Mouse (Mus musculus): Measurements from ENCODE around the gene Duxbl3. TPM values are rescaled to one million over a fixed set of nuclear protein-coding genes. Genes with fewer than 3 reads are reported as not detected.
"Not testable (repeated sequence)": the region's sequence is repeated elsewhere in the genome, so short reads cannot be mapped to it uniquely, and the experiment has no call there.

Duxbl3 gene
- 1 to 10 TPM in 1 of 2 experiments, under 1 TPM in 1; 0.86 to 1.0 TPM for total RNA-seq (2021)

DNA sequence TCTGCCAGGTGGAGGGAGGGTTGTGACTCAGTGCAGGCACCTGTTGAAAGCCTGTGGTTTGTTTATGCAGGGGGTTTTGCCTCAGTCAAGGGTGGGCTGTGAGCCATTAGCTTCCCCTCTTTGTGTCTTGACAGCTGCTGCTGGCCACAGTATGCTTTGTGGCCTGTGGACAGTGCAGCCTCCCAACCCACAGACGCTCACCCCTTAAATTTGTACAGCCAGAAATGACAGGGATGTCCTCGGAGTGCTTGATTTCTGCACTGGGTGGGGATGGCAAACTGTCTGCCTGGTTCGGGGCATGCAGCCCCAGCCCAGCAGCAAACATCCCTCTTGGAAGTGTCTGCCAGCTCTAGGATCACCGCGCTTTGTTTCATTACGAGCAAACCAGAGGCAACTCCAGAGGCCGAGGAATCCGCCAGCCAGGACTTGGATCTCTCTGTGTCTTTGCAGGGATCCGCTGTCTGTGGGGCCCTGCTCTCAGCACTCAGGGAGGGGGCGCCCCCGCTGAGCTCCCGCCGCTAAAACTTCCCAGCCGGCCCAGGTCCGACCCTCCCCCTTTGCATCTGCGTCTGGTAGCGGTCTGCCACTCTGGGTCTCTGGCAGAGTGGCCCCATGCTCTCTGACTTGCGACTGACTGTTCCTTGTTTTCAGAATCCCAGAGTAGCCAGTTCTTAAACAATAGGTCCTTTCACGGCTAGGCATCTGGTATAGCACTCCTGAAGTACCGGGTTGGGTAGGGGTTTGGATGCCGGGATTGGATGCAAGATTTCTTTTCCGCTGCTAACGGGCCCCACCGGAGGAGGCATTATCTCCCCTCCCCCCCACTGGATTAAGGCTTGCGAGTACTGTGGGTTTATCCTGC is at the start of gene Duxbl3:
Gene Duxbl3 (plus strand): TSS at position 207 of the 862 bp plus-strand sequence.
- intact Hi-C loops (cut with DNase I); DNase-seq (ENCODE audit: low spot score in 2 of 2): not testable (repeated sequence)

DNA sequence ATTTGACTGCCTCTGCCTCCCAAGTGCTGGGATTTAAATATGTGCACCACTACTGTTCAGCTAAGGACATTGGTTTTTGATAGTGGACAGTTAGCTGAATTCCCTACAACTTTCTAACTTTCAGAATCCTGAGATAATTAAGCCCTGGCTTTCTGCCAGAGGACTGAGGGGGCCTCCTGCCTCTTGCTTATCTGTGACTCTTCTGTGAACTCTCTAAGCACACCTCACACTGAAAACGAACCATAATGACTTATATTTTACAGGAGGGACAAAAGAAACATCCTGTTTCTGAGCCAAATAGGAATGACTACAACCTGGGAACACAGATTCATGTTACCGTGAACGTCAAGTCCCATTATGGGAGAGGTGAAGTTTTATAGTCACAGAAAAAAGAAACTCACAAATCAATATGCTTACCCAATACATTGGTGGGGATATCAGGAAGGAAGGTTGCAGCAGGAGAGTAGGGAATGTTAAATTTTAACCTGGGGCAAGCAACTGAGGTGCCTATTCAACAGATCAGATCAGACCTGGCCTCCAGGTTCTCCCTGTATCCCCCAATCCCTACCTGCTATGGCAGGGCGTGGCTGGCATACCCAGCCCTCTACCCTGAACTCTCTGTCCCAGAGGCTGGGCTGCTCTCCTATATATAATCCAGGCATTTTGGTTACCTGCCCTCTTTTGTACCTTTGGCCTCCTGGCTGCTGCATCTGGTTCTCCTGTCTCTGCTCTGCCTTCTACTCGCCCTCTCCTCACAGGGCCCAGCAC is 41.3 kb upstream of the Duxbl3 start:
- intact Hi-C loops (cut with DNase I); DNase-seq (ENCODE audit: low spot score in 2 of 2): not testable (repeated sequence)

DNA sequence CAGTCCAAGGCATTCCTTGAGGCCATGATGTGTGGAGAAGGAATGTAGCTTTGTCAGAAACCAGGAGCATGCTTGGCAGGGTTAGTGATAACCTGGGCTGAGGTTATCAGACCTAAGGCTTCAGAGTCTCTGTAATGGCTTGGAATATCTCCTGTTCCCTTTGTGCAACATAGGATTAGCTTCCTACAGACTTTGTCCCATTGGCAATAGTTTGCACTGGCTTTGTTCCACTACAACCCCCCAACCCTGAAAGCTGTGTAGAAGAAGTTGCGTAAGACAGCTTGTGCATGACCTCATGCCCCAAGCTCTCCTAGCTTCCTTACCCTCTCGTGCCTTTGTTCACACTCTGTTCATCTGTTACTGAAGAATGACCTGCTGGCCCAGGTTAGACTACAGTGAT is 20.6 kb upstream of the Duxbl3 start:
- DNase-seq (ENCODE audit: low spot score in 2 of 2); intact Hi-C loops (cut with DNase I): not testable (repeated sequence)

DNA sequence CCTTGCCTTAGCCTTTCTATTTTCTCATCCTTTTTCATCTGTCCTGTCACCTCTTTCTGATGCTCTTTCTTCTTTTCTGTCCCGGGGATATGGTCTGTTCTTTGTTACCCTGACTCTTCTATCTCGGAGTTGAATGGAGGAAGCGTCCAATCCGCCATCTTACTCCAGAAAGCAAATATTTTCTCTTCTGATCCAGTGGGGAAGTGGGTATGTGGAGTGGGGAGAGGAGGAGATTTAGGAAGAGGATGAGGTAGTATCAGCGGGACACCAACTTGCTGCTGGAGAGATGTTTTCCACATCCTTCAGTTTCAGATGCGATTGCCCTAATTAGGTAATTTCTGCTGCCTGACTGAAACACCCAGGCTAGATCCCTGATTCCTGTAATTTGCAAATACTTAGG is 967 bp downstream of the Duxbl3 start:
- intact Hi-C loops (cut with DNase I); DNase-seq (ENCODE audit: low spot score in 2 of 2): not testable (repeated sequence)

DNA sequence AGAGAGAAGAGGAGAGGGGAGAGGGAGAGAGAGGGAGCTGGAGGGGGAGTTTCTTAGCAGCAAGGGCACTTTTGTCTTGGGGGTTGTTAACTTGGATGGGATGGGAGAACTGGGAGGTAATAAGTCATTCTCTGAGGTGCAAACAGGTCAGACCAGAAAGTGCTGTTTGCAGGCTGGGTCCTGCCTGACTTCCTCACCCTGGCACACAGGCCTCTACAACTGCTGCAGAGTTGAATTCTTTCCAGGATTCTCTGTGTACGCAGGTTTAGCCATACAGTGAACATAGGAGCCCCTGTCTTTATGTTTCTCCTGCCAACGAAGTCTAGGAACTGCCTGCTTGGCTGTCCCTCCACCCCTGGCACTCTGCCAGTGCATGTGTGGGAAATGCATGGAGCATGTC is 29.0 kb downstream of the Duxbl3 start:
- intact Hi-C loops (cut with DNase I); DNase-seq (ENCODE audit: low spot score in 2 of 2): not testable (repeated sequence)

DNA sequence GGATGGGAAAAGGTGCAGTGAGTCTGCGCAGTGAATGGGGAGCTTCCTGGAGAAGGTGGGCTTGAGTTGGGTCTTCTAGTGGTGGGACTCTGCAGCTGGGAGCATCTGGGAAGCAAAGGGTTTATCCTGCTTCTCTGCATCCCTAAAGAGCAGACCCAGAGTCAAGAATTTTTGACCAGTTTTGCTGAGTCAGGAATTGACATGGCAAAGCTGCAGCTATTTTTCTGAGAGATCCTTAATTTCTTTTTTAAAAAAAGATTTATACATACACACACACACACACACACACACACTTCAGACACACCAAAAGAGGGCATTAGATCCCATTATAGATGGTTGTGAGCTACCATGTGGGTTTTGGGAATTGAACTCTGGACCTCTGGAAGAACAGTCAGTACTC is 36.1 kb downstream of the Duxbl3 start:
- no peak for DNase-seq (ENCODE audit: low spot score in 2 of 2)
- intact Hi-C loops (cut with DNase I): no loop called here

DNA sequence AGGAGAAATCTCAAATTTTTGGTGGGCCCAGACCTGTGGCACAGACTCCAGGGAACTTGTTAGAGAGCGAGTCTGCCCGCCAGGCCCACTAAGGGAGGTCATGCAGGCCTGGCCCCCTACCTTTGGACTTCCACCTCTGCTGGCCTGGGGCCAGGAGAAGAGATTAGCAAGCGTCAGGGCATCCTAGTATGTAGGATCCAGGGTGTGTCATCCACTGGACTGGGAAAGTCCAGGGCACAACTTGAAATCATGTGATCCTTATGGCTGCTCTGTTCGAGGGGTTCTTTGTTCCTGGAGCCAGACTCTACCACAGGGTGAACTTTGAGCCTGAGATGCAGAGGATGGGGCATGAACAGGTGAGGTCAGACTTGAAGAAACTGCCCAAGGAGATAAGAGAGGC is 39.3 kb downstream of the Duxbl3 start:
- intact Hi-C loops (cut with DNase I): no loop called here
- no peak for DNase-seq (ENCODE audit: low spot score in 2 of 2)

DNA sequence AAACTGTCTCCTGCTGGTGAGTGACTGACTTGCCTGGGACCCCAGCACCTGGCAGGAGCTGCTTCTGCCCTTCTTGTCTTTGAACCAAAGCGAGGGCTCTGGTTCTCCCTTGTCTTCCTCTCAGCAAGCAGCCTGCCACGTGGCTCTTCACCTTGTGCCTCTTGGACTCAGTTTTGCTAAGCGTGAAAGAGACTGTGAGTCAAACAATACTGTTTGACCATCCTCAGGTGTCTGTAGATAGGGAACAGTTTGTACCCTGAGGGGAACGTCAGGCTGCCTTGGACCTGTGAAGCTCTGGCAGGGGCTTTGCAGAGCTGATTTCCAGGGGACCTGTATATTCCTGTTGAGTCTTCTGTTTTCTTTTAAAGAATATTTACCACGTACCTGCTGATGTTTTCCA is 39.7 kb downstream of the Duxbl3 start:
- intact Hi-C loops (cut with DNase I): no loop called here

DNA sequence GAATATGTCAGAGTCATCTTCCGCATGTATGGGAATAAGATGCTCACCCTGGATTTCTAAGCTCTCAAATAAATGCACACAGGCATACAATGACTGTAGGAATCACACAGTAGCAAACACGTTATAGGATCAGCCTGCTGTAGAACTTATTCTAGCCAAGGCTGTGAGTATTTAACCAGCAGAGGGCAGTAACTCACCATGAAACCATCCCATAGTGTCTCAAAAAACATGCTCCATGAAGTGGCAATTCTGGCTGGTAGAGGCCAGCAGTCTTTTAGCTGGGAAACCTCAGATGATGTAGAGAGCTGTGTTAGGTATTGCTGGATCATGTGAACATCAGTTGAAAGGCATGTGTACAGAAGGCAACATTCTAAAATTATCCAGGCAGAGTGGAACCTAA is 45.3 kb downstream of the Duxbl3 start:
- intact Hi-C loops (cut with DNase I): no loop called here
- DNase-seq (ENCODE audit: low spot score in 2 of 2): peak; percentile 23 to 50

More for the DNA sequence above, 39.7 kb downstream of the Duxbl3 start:
- no peak for DNase-seq (ENCODE audit: low spot score in 2 of 2)

DNA sequence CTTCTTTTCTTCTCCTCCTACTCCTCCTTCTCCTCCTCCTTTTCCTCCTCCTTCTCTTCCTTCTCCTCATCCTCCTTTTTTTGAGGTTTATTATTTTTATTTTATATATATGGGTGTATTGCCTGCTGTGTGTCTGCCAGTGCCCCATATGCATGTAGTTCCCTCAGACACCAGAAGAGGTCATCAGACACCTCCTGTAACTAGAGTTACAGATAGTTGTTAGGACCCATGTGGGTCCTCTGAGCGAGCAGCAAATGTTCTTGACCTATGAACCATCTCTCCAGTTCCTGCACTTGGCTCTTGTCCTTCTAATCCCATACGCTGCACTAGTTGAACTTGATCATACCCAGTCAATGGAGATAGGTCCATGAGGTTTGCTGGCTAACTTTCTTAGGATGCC is 48.3 kb downstream of the Duxbl3 start:
- intact Hi-C loops (cut with DNase I): no loop called here
- DNase-seq (ENCODE audit: low spot score in 2 of 2): no peak

DNA sequence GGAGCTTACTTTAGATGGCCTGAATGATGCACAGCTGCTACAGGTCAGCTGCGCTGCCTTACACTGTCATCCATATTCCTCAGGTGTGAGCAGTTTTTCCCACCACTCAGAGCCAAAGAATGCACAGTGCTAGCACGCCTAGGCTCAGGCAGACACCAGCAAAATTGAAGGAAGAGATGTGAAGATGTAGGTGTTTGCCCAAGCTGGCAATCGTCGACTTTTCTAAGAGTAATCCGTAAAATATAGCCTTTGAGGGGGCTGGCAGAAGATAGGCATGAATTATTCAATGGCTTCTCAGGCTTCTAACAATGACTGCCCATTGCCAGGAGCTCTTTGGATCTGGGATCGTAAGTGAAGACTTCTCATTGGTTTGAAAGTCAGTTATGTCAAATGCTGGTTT is 51.1 kb downstream of the Duxbl3 start:
- peak in 1 of 2 experiments; percentile 9 for DNase-seq (ENCODE audit: low spot score in 2 of 2)
- intact Hi-C loops (cut with DNase I): no loop called here

DNA sequence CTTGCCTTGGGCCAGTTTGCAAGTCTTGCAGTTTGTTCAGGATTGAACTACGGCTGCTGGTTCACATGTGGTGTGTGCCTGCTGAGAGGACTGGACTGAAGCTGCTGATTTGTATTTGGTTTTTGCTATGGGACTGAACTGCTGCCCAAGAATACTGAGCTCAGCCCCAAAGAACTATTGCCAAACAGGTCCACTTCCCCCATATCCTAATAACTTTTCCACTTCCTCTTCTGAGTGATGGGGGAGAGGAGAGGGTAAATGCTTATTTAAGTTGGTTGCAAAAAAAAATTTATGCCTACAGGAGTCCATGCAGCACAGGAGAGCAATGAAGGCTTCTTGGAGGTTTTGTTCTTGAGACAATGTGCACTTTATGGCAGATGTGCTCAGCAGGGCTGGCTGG is 51.7 kb downstream of the Duxbl3 start:
- no peak for DNase-seq (ENCODE audit: low spot score in 2 of 2)
- intact Hi-C loops (cut with DNase I): no loop called here

DNA sequence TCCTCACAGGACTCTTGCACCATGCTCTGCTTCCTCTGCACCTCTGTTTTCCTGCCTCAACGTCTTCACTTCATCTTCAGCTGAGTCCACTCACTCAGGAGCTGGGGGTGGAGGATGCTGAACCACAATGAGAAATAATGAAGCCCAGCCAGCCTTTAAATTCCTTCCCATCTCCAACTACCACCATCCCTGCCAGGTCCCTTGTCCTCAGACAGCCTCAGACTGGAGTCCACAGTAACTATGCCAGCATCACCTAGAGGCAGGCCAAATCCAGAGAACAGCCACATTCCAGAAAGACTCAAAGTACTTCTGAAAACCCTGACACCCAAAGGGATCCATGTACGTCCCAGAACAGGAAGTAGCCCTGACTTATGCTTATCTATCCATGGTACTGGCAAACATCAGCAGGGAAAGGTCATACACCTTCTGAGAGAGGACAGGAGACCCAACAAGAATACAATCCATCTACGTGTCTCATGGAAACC is 58.5 kb downstream of the Duxbl3 start:
- intact Hi-C loops (cut with DNase I): no loop called here
- DNase-seq (ENCODE audit: low spot score in 2 of 2): no peak

Other genes starting within 250 kb of the Duxbl3 start
- 1 to 10 TPM; 1.7 to 3.1 TPM for gene Gm9780, start 215.3 kb upstream of the Duxbl3 start, total RNA-seq (2021)
- 10 to 100 TPM; 17.4 to 29.6 TPM for gene Tmem254c, start 190.6 kb upstream of the Duxbl3 start, total RNA-seq (2021)
- not detected for gene Cphx2, start 176.4 kb upstream of the Duxbl3 start, total RNA-seq (2021)
- gene Cphx3, start 175.7 kb upstream of the Duxbl3 start, total RNA-seq (2021): not detected
- gene Duxbl2, start 139.6 kb upstream of the Duxbl3 start, total RNA-seq (2021): under 1 TPM in 1 of 2 experiments, not detected in 1; 0.17 TPM
- 1 to 10 TPM; 6.3 to 9.0 TPM for gene Plac9b, start 75.5 kb upstream of the Duxbl3 start, total RNA-seq (2021)
- gene Tmem254b, start 50.9 kb upstream of the Duxbl3 start, total RNA-seq (2021): 10 to 100 TPM; 18.2 to 19.0 TPM